Mouse (Mus musculus) testis, postnatal 14 days (tissue): ENCODE data around the gene Psmd9.
"Not testable (repeated sequence)": the region's sequence is repeated elsewhere in the genome, so short reads cannot be mapped to it uniquely, and the experiment has no call there.

Experiments used
- DNase-seq: peaks from one replicate; pipeline ENCODE4 v3.0.0; 2021; ENCODE audit warnings: low spot score

Psmd9 gene

GRCm38 (mm10) chr5:123193436-123193835 lies 24.2 kb downstream of the Psmd9 start:
- no peak for DNase-seq

GRCm38 (mm10) chr5:123194856-123195255 lies 25.6 kb downstream of the Psmd9 start:
- DNase-seq = no peak

DNA sequence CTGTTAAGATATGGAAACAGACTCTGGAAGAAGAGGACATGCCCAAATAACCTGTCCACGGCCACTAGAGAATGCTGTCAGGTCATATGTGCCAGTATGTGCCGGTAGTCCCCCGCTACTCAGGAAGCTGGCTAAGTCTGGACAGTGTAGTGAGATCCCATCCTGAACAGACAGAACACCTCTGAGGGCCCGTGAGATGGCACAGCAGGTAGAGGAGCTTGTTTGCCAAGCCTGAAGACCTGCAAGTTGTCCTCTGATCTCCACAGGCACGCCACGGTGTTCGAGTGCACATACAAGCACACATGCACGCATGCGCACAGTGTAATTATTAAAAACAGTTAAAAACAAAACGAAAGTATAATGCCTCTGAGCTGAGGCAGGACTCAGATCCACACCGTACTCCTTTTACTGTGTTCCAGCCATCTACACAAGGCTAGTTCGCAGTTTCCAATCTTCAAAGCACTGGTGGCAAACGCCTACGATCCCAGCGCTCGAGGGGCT lies 26.3 kb downstream of the Psmd9 start:
- no peak for DNase-seq

DNA sequence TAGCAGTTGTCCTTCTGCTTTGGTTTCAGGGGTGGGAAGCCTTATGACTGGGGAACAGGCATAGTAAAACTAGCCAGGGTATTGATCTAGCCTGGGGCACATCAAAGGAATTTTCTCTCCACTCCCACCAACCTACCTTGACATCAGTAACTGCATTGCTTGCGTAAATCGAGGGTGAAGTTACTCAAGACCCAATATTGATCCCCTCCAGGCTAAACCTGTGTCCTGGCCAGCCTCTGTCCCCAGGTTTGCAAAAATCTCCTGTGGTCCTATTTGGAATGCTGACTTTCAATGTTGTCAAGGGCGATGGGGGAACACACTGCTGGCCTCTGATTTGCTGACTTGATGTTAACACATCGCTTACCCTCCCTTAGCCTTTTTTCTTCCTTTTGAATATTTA lies 27.5 kb downstream of the Psmd9 start:
- no peak for DNase-seq

DNA sequence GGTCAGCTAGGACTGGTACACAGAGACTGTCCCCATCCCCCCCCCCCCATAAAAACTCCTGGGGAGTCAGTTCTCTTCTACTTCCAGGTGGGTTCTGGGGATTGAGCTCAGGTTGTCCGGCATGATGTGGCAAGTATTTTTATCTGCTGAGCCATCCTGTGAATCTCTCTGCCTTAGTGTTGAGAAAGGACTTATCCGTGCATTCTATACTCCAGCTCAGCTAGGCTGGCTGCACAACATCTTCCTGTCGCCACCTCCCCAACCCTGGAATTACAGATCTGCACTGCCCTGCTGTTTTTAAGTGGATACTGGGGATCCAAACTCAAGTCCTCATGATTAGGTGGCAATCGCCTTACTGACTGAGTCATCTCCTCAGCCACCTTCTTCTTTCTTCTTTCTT lies 29.3 kb downstream of the Psmd9 start:
- DNase-seq = no peak

DNA sequence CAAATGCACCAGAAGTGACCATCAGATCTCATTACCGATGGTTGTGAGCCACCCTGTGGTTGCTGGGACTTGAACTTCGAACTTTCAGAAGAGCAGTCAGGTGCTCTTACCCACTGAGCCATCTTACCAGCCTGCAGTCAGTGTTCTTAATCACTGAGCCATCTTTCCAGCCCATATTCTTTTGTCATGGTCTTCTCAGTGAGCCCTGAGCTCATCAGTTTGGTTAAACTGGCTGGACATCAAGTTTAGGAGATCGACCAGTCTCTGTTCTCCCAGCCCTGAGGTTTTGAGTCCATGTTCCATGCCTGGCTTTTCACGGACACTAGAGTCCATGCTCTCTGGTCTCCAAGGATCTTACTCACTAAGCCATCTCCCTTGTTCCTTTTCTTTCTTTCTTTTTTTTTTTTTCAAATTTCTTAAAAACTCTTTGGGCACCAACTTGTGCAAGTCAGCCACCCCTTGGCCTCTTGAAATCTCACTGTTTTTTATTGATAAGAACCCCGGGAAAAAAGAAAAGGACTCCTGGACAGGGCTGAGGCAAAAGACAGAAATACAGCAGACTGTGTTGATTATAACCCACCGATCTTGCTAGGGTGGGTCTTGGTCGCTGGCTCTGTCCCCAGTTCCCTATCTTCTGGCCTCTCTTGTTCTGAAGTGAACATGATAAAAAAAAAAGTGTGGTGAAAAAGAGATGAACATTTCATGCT lies 31.8 kb downstream of the Psmd9 start:
- not testable (repeated sequence) for DNase-seq

DNA sequence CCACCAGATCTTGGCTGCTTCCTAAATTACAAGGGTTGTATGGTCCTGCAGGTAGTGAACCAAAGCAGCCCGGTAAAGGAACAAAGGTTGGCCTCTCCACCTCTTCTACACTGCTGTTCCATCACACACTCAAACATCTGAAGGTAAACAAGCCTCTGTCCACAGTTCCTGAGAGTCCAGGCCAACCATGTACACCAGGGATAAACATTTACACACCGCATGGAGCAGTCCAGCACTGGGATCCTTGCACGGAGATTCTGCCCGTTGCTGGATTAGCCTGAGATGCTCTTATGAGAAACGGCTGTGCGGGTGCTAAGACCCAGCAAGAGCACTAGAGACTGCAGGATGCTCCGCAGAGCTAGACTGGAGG lies 32.3 kb downstream of the Psmd9 start:
- no peak for DNase-seq

DNA sequence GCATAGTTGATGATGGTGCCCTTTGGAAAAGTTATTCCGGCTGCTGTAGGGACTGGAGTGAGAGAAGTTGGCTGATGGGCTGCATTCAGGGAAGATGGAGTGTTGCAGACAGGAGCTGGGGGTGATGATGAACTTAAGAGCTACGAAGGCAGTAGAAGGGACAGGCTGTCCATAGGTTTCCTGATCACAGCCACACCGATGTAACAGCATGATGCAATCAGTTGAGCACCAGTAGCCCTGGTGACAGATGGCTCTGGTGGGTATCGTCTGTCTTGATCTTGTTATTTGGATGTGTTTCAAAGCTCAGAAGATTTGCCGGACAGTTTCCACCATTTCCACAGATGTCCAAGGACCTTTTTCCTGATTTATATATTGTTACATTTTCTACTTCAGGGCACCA lies 32.8 kb downstream of the Psmd9 start:
- DNase-seq = no peak

DNA sequence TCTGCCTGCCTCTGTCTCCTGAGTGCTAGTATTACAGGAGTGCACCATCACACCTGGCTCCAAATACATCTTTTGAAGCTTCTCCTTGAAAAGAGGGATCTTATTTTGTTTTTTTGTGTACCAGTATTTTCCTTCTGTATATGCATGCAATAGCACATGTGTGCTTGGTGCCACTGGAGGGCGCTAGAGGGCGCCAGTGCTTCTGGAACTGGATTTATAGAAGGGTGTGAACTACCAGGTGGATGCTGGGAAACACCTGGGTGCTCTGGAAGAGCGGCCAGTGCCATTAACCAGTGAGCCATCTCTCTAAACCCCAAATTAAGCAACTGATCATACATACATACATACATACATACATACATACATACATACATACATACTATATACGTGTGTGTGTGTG lies 33.6 kb downstream of the Psmd9 start:
- not testable (repeated sequence) for DNase-seq

- DNase-seq = not testable (repeated sequence)
Observed at GRCm38 (mm10) chr5:123203591-123203990, 34.4 kb downstream of the Psmd9 start.

- DNase-seq = not testable (repeated sequence)
Observed at GRCm38 (mm10) chr5:123222346-123223050, 53.3 kb downstream of the Psmd9 start.

DNA sequence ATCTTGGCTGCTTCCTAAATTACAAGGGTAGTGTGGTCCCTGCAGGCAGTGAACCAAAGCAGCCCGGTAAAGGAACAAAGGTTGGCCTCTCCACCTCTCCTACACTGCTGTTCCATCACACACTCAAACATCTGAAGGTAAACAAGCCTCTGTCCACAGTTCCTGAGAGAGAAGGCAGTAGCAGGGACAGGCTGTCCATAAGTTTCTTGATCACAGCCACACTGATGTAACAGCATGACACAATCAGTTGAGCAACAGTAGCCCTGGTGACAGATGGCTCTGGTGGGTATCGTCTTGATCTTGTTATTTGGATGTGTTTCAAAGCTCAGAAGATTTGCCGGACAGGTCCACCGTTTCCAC lies 53.8 kb downstream of the Psmd9 start:
- no peak for DNase-seq

GRCm38 (mm10) chr5:123223861-123224260 lies 54.6 kb downstream of the Psmd9 start:
- not testable (repeated sequence) for DNase-seq

- DNase-seq = no peak
Observed at GRCm38 (mm10) chr5:123226851-123227250, 57.6 kb downstream of the Psmd9 start.

- peak; percentile 95 for DNase-seq
Observed at GRCm38 (mm10) chr5:123227762-123228523, 58.7 kb downstream of the Psmd9 start.

- no peak for DNase-seq
Observed at GRCm38 (mm10) chr5:123228524-123228922, 59.3 kb downstream of the Psmd9 start.

- no peak for DNase-seq
Observed at GRCm38 (mm10) chr5:123229296-123229695, 60.1 kb downstream of the Psmd9 start.

- DNase-seq = no peak
Observed at GRCm38 (mm10) chr5:123232180-123232579, 63.0 kb downstream of the Psmd9 start.

DNA sequence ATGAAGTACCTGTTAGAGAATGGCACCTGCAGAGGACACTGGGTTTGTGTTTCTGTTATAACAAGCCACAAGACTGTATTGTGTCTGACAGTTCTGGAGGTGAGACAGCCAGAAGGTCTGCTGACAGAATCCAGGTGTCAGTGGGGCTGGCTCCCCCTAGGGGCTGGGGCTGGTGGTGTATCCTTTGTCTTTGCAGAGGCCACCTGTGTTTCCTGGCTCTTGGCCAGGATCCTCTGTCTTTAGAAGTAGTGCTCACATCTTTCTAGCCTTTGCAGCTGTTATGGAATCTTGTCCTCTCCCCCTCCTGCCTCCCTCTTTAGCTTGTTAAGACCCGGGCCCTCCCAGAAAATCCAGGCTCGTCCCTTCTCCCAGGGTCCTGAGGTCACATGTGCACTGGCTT lies 66.5 kb downstream of the Psmd9 start:
- DNase-seq = peak; percentile 75

DNA sequence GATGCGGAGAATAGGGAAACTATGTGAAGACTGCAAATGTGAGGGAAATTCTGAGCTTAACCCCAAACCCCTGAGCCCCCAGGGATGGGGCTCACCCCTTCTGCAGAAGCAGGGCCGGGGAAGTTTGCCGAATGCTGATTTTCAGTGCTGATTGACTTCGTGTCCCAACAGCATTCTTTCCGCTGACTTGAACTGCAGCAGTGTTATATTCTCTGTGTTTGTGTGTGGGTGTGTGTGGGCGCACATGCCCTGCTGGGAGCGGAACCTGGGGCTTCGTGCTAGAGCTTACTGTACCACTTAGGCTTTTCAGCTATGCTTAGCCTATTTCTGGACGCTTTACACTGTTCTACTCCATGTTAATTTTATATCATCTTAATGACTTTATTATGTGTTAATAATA lies 67.2 kb downstream of the Psmd9 start:
- DNase-seq = no peak

- no peak for DNase-seq
Observed at GRCm38 (mm10) chr5:123239501-123239900, 70.3 kb downstream of the Psmd9 start.

- DNase-seq = no peak
Observed at GRCm38 (mm10) chr5:123245518-123245917, 76.3 kb downstream of the Psmd9 start.

GRCm38 (mm10) chr5:123251390-123251789 lies 82.2 kb downstream of the Psmd9 start:
- DNase-seq = no peak
